In genomic region chr8:122769251-122770058, GRCm38 (mm10) we compare ENCODE assay signal across 11 mouse cellular contexts. TPM values are rescaled to one million over a fixed set of nuclear protein-coding genes. Genes with fewer than 3 reads are reported as not detected.
DNase-seq lines count a peak whose midpoint lies in the region; ATAC-seq and TF ChIP-seq lines count a peak whose summit lies in the region.
"Had no signal": no experiment of that assay in that cellular context is flagged by ENCODE, and none has a peak within 500 bp of the region (broad histone marks: within the 10 kb centered on the region; RNA-seq: fewer than 3 reads in every experiment).

No protein-coding gene starts in this region.

- no peak for DNase-seq in frontal cortex, postnatal 25 days (ENCODE audit: low spot score in 2 of 2)
- peak; percentile 58 to 66 for DNase-seq in cerebellum, adult 18-20 months
- peak; percentile 80 for DNase-seq in layer of hippocampus, adult 9-11 months
- DNase-seq in right cerebral cortex, postnatal 36 days (ENCODE audit: low spot score in 2 of 2): peak; percentile 73 to 75
- DNase-seq in lung, postnatal 10 days: no peak
- no peak for DNase-seq in heart, adult 18-20 months
- no peak for DNase-seq in lung, adult 2 months
- DNase-seq: B cell, adult 2 months had no signal

- ATAC-seq in frontal cortex, adult (ENCODE audit: low TSS enrichment): peak; percentile 79

- no peaks in the 10 kb centered on the region for H3K4me1 ChIP-seq in lung, adult 2 months (ENCODE audit: control insufficient read depth, insufficient read depth, low read length)

- TF ChIP-seq POLR2A in lung, adult 2 months (IDR thresholded peaks at IDR 0.05; ENCODE audit: borderline replicate concordance, extremely low read depth, low read depth, low read length): no peak

- 51% methylated on average over 24 of the region's 24 CpGs for WGBS in lung, adult 2 months

- H3K4me3 ChIP-seq in lung, adult 2 months (replicated peaks; ENCODE audit: extremely low read depth, low read depth, low read length): no peak overlapping the region
- H3K4me3 ChIP-seq: embryonic facial prominence, embryonic 13.5 days; heart, embryonic 13.5 days had no signal

- no peak for TF ChIP-seq CTCF in lung, adult 2 months (IDR thresholded peaks at IDR 0.05; ENCODE audit: insufficient read depth, low read length)

RNA-seq across cellular contexts. Expression of gene Acsf3, which starts 5.8 kb away (rescaled TPM):
- 10 to 100 TPM; 32.3 to 35.1 TPM for total RNA-seq in heart, adult 18-20 months (2021)
- 16.3 and 17.7 TPM in 2 replicates for polyA plus RNA-seq in lung, adult 2 months (2012; rRNA removed)

Comparison
In these comparisons a context has a peak if more than half of its experiments do, and no peak if none do; other contexts are left out.
1. DNase-seq: peak in cerebellum, adult 18-20 months (2 of 2), layer of hippocampus, adult 9-11 months (single experiment) and right cerebral cortex, postnatal 36 days (2 of 2); none in frontal cortex, postnatal 25 days (0 of 2), lung, postnatal 10 days (single experiment), heart, adult 18-20 months (0 of 2) and lung, adult 2 months (single experiment).